In the genomic region with DNA sequence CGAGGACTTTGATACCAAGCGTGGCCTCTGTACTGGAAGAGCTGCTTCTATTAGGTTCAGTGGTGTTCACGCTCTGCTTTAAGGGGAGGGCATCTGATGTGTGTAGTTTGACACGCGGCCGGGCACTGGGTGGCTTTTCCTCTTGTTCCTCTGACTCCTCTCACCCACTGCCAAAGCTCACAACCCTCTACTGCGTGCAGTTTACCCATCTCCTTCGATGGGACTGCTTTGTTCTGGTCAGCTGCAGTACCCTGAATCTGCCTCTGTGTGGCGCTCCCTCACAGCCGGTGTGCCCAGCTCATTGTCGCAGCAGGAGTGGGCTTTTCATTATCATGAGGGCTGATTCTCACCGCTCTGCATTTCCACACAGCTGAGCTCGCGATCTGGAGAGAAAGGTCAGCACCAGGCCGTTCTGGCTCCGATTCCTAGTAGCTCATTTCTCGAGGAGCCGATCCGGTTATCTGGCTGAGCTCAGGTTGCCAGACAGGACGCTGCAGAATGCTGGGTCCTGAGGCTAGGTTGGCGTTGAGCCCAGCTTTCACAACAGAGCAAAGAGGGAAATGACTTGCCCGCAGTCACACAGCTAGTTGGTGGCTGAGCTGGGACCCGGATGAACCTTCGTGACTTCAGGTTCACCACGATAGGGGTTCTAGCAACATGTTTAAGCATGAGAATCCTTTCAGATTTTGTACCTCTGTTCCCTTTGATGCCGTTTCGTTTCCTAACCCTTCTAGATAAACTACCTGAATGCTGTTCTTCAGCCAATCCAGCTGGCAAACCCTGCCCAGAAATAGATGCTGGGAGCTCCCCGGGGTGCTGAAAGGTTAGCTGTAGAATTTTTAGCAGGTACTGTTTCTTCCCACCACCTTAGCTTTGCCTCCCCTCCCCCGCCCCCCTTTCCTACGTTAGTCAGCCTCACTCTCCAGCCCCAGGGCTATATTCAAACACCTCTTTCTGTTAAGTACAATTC, we compare ENCODE assay signal across 8 mouse cellular contexts. TPM values are rescaled to one million over a fixed set of nuclear protein-coding genes. Genes with fewer than 3 reads are reported as not detected.
DNase-seq lines count a peak whose midpoint lies in the region; ATAC-seq and TF ChIP-seq lines count a peak whose summit lies in the region.

No protein-coding gene starts in this region.

- peak; percentile 82 for TF ChIP-seq CTCF in G1E (IDR thresholded peaks at IDR 0.05; ENCODE audit: low read depth, low read length)

- peak; percentile 28; the same call in 1 of the 2 replicates for ATAC-seq in G1E (ENCODE audit: extremely low read depth, insufficient number of reproducible peaks, low FRiP score, poor library complexity, severe bottlenecking)
- peak; percentile 78 for ATAC-seq in forebrain, embryonic 14.5 days
- peak; percentile 57 for ATAC-seq in neural tube, embryonic 14.5 days (ENCODE audit: low read depth)

- WGBS in forebrain, embryonic 14.5 days: 15% methylated on average over 30 of the region's 30 CpGs
- WGBS in neural tube, embryonic 14.5 days: 14% methylated on average over 30 of the region's 30 CpGs

- peak overlapping the region; percentile 49; the same call in 1 of the 2 replicates for H3K4me3 ChIP-seq in G1E (ENCODE audit: low read depth, low read length)
- H3K4me3 ChIP-seq in forebrain, embryonic 14.5 days (ENCODE audit: low read depth, low read length): peak overlapping the region; percentile 16; the same call in 1 of the 2 replicates
- H3K4me3 ChIP-seq in neural tube, embryonic 14.5 days (ENCODE audit: low read depth, low read length): no peak overlapping the region

- peaks cover 3% of the 10 kb centered on the region for H3K36me3 ChIP-seq in G1E (replicated peaks)
- H3K36me3 ChIP-seq in forebrain, embryonic 14.5 days (ENCODE audit: control insufficient read depth, insufficient read depth, low read length): peaks cover 40% of the 10 kb centered on the region
- H3K36me3 ChIP-seq in neural tube, embryonic 14.5 days (ENCODE audit: control insufficient read depth, insufficient read depth, low read length): peaks cover 28% of the 10 kb centered on the region

- DNase-seq in G1E (ENCODE audit: low spot score): peak; percentile 74
- DNase-seq in cerebellum, adult 11 months: peak; percentile 90
- peak; percentile 79 for DNase-seq in forebrain, embryonic 14.5 days (ENCODE audit: low spot score)
- peak; percentile 80 to 81 for DNase-seq in heart, postnatal 36 days
- DNase-seq in layer of hippocampus, adult 11-12 months (ENCODE audit: low spot score): peak; percentile 77
- peak; percentile 78 to 79 for DNase-seq in lung, adult 18-20 months
- peak; percentile 47 to 48 for DNase-seq in thymus, adult 18-20 months

- no peak overlapping the region; the same call in 1 of the 2 replicates for H3K27ac ChIP-seq in forebrain, embryonic 14.5 days (ENCODE audit: low read depth, low read length)
- H3K27ac ChIP-seq in neural tube, embryonic 14.5 days (ENCODE audit: low read depth, low read length): no peak overlapping the region

- peak overlapping the region; percentile 37 for H3K9ac ChIP-seq in forebrain, embryonic 14.5 days (ENCODE audit: low read length)
- no peak overlapping the region for H3K9ac ChIP-seq in neural tube, embryonic 14.5 days (replicated peaks; ENCODE audit: low read depth, low read length)

- intact Hi-C loops in heart, postnatal 36 days (cut with DNase I): loop anchor here (1.0 kb wide), 1 partner anchor 44 kb away; no protein-coding TSS in a partner anchor

- H3K27me3 ChIP-seq in G1E (ENCODE audit: insufficient read depth, low read length): peaks cover 55% of the 10 kb centered on the region
- no peaks in the 10 kb centered on the region for H3K27me3 ChIP-seq in forebrain, embryonic 14.5 days (replicated peaks; ENCODE audit: control insufficient read depth, insufficient read depth, low read length)
- no peaks in the 10 kb centered on the region for H3K27me3 ChIP-seq in neural tube, embryonic 14.5 days (ENCODE audit: control insufficient read depth, insufficient read depth, low read length)

- H3K9me3 ChIP-seq in G1E (replicated peaks): no peaks in the 10 kb centered on the region
- H3K9me3 ChIP-seq in forebrain, embryonic 14.5 days (replicated peaks; ENCODE audit: control insufficient read depth, low read length): no peaks in the 10 kb centered on the region
- H3K9me3 ChIP-seq in neural tube, embryonic 14.5 days (ENCODE audit: control insufficient read depth, low read length): no peaks in the 10 kb centered on the region

- H3K4me2 ChIP-seq in forebrain, embryonic 14.5 days (ENCODE audit: low read length): peak overlapping the region; percentile 33
- peak overlapping the region; percentile 1; the same call in 1 of the 2 replicates for H3K4me2 ChIP-seq in neural tube, embryonic 14.5 days (ENCODE audit: low read depth, low read length)

- peaks cover 18% of the 10 kb centered on the region for H3K4me1 ChIP-seq in G1E (ENCODE audit: insufficient read depth, low read depth, low read length)
- no peaks in the 10 kb centered on the region for H3K4me1 ChIP-seq in forebrain, embryonic 14.5 days (ENCODE audit: control insufficient read depth, insufficient read depth, low read length)
- H3K4me1 ChIP-seq in neural tube, embryonic 14.5 days (ENCODE audit: control insufficient read depth, insufficient read depth, low read length): 0 out of 2 replicates have a peak, but pooled peaks cover 3% of the 10 kb centered on the region

RNA-seq across cellular contexts. Expression of a gene that starts 10.2 kb away (rescaled TPM):
- total RNA-seq in G1E (2014; fragmentation: Nextera tagmentation) (0.53 TPM in 1 of 2 replicates, not detected in the other), G1E (2017) (0.58 and 0.66 TPM in 2 replicates)
- polyA plus RNA-seq in G1E (2012): 0.20 and 0.35 TPM in 2 replicates
- polyA plus RNA-seq in forebrain, embryonic 14.5 days (2014; fragmentation: Nextera tagmentation; extraction: Ambion mirVana): 0.20 and 0.27 TPM in 2 replicates
- total RNA-seq in heart, postnatal 36 days (2021): under 1 TPM in 1 of 2 experiments, not detected in 1; 0.19 TPM
- 0.24 and 0.91 TPM in 2 replicates for polyA plus RNA-seq in neural tube, embryonic 14.5 days (2014; fragmentation: Nextera tagmentation; extraction: Ambion mirVana)

RNA-seq across cellular contexts. Expression of a gene that starts 10.7 kb away (rescaled TPM):
- total RNA-seq in G1E (2014; fragmentation: Nextera tagmentation): 25.6 and 29.4 TPM in 2 replicates
- total RNA-seq in G1E (2017): 75.1 and 81.7 TPM in 2 replicates
- 12.6 and 15.5 TPM in 2 replicates for polyA plus RNA-seq in G1E (2012)
- polyA plus RNA-seq in forebrain, embryonic 14.5 days (2014; fragmentation: Nextera tagmentation; extraction: Ambion mirVana): 4.6 and 5.4 TPM in 2 replicates
- total RNA-seq in heart, postnatal 36 days (2021): 10 to 100 TPM; 13.0 to 14.7 TPM
- polyA plus RNA-seq in neural tube, embryonic 14.5 days (2014; fragmentation: Nextera tagmentation; extraction: Ambion mirVana): 5.9 and 7.3 TPM in 2 replicates

RNA-seq across cellular contexts. Expression of a gene that starts 20.2 kb away (rescaled TPM):
- total RNA-seq in G1E (2014; fragmentation: Nextera tagmentation): 4.5 and 5.6 TPM in 2 replicates
- 3.0 TPM in 2 replicates for total RNA-seq in G1E (2017)
- polyA plus RNA-seq in G1E (2012): 3.7 and 4.2 TPM in 2 replicates
- polyA plus RNA-seq in forebrain, embryonic 14.5 days (2014; fragmentation: Nextera tagmentation; extraction: Ambion mirVana): 6.2 and 7.4 TPM in 2 replicates
- total RNA-seq in heart, postnatal 36 days (2021): 10 to 100 TPM in 1 of 2 experiments, 1 to 10 TPM in 1; 9.5 to 10.5 TPM
- 5.8 and 10.2 TPM in 2 replicates for polyA plus RNA-seq in neural tube, embryonic 14.5 days (2014; fragmentation: Nextera tagmentation; extraction: Ambion mirVana)

RNA-seq across cellular contexts. Expression of a gene that starts 26.1 kb away (rescaled TPM):
- total RNA-seq in G1E (2014; fragmentation: Nextera tagmentation): not detected in 2 replicates
- total RNA-seq in G1E (2017): 2.2 and 2.8 TPM in 2 replicates
- polyA plus RNA-seq in G1E (2012): not detected in 2 replicates
- polyA plus RNA-seq in forebrain, embryonic 14.5 days (2014; fragmentation: Nextera tagmentation; extraction: Ambion mirVana): 99.0 and 110 TPM in 2 replicates
- total RNA-seq in heart, postnatal 36 days (2021): 100 to 1,000 TPM; 109 to 116 TPM
- 138 and 163 TPM in 2 replicates for polyA plus RNA-seq in neural tube, embryonic 14.5 days (2014; fragmentation: Nextera tagmentation; extraction: Ambion mirVana)

RNA-seq across cellular contexts. Expression of a gene that starts 51.1 kb away (rescaled TPM):
- total RNA-seq in G1E (2014; fragmentation: Nextera tagmentation) (not detected in 2 replicates), G1E (2017) (0.12 and 0.71 TPM in 2 replicates)
- polyA plus RNA-seq in G1E (2012): 0.04 TPM in 1 of 2 replicates, not detected in the other
- 8.3 and 9.1 TPM in 2 replicates for polyA plus RNA-seq in forebrain, embryonic 14.5 days (2014; fragmentation: Nextera tagmentation; extraction: Ambion mirVana)
- 1 to 10 TPM; 5.0 to 5.1 TPM for total RNA-seq in heart, postnatal 36 days (2021)
- 5.5 and 10.4 TPM in 2 replicates for polyA plus RNA-seq in neural tube, embryonic 14.5 days (2014; fragmentation: Nextera tagmentation; extraction: Ambion mirVana)

Comparison
In these comparisons a context has a peak if more than half of its experiments do, and no peak if none do; other contexts are left out.
1. ATAC-seq: peak in every context shown above with its lines; median percentile 78 in forebrain, embryonic 14.5 days; 57 in neural tube, embryonic 14.5 days; 28 in G1E.